Mouse (Mus musculus): Measurements from ENCODE around the gene Rfxank.

Gene Rfxank

GRCm38 (mm10) chr8:70150158-70150557 is 11.2 kb upstream of the Rfxank start:
- peak; percentile 31 for DNase-seq (ENCODE audit: extremely low spot score)

GRCm38 (mm10) chr8:70147678-70148607 is 9.0 kb upstream of the Rfxank start:
- DNase-seq (ENCODE audit: extremely low spot score), result no peak

- DNase-seq (ENCODE audit: extremely low spot score), result no peak
Observed at GRCm38 (mm10) chr8:70139981-70140380, 1.0 kb upstream of the Rfxank start.

- no peak for DNase-seq (ENCODE audit: extremely low spot score)
Observed at GRCm38 (mm10) chr8:70137890-70138289, 1.1 kb downstream of the Rfxank start.

GRCm38 (mm10) chr8:70136591-70136990 is 2.4 kb downstream of the Rfxank start:
- DNase-seq (ENCODE audit: extremely low spot score), result no peak

- DNase-seq (ENCODE audit: extremely low spot score), result no peak
Observed at GRCm38 (mm10) chr8:70134931-70135330, 4.0 kb downstream of the Rfxank start.

GRCm38 (mm10) chr8:70134086-70134485 is 4.9 kb downstream of the Rfxank start:
- no peak for DNase-seq (ENCODE audit: extremely low spot score)

GRCm38 (mm10) chr8:70131166-70131883 is 7.6 kb downstream of the Rfxank start, which contains the start of gene Nr2c2ap:
Gene Nr2c2ap, plus strand, starts transcription at chr8:70131333.
- DNase-seq (ENCODE audit: extremely low spot score), result peak; percentile 83

GRCm38 (mm10) chr8:70130066-70130465 is 8.9 kb downstream of the Rfxank start:
- DNase-seq (ENCODE audit: extremely low spot score), result no peak

- DNase-seq (ENCODE audit: extremely low spot score), result no peak
Observed at GRCm38 (mm10) chr8:70129309-70129952, 9.5 kb downstream of the Rfxank start.

GRCm38 (mm10) chr8:70128435-70128834 is 10.5 kb downstream of the Rfxank start:
- DNase-seq (ENCODE audit: extremely low spot score), result no peak

GRCm38 (mm10) chr8:70124992-70125391 is 14.0 kb downstream of the Rfxank start:
- no peak for DNase-seq (ENCODE audit: extremely low spot score)

- DNase-seq (ENCODE audit: extremely low spot score), result no peak
Observed at GRCm38 (mm10) chr8:70122863-70123262, 16.1 kb downstream of the Rfxank start.

GRCm38 (mm10) chr8:70120667-70121066 is 18.3 kb downstream of the Rfxank start, which contains the start of gene Ncan:
Gene Ncan, minus strand, starts transcription at chr8:70120873.
- peak; percentile 74 for DNase-seq (ENCODE audit: extremely low spot score)

GRCm38 (mm10) chr8:70118726-70119700 is 19.9 kb downstream of the Rfxank start:
- DNase-seq (ENCODE audit: extremely low spot score), result no peak

GRCm38 (mm10) chr8:70117611-70118010 is 21.3 kb downstream of the Rfxank start:
- peak; percentile 47 for DNase-seq (ENCODE audit: extremely low spot score)

GRCm38 (mm10) chr8:70114892-70115291 is 24.1 kb downstream of the Rfxank start:
- DNase-seq (ENCODE audit: extremely low spot score), result no peak

- DNase-seq (ENCODE audit: extremely low spot score), result no peak
Observed at GRCm38 (mm10) chr8:70114488-70114887, 24.5 kb downstream of the Rfxank start.

GRCm38 (mm10) chr8:70112401-70113016 is 26.4 kb downstream of the Rfxank start:
- DNase-seq (ENCODE audit: extremely low spot score), result no peak

- DNase-seq (ENCODE audit: extremely low spot score), result no peak
Observed at GRCm38 (mm10) chr8:70111192-70111795, 27.7 kb downstream of the Rfxank start.

Measured in embryo, embryonic 9.5 days (tissue).